Mouse (Mus musculus) liver, embryonic 14.5 days (tissue): ENCODE data around the gene Cdh23.

ENCODE experiments used
- CTCF ChIP-seq: IDR thresholded peaks from 2 replicates; pipeline ENCODE4 v1.5.1; 2016; ENCODE audit warnings: antibody characterized with exemption, low read depth, control low read depth
- EP300 ChIP-seq: IDR thresholded peaks from 2 replicates; pipeline ENCODE4 v1.6.1; 2016; ENCODE audit warnings: antibody characterized with exemption, low read depth

DNA sequence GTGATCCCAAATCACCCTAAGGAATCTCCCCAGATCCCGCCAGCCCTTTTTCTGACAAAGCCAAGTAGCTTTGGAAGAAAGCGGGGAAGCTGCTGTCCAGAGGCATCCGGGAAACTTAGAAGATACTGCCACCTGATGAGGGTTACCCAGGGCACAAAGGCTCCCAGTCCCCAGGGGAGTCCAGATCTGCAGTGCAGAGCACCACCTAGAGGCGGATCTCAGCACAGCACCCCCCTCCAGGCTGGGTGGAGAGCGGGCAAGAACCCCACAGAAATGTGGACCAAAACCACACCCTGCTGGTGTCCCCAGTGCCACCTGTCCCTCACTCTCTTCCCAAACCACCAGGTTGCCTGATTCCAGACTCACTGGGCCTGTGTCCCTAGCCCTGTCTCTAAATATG is 685 bp upstream of the Cdh23 start:
- TF ChIP-seq CTCF (peak; percentile 92), EP300 (no peak)
